Mouse (Mus musculus) CH12.LX (cell line): ENCODE measurements at regions not wholly inside any gene's neighbourhood (a gene's known extent, or its start where the extent isn't known, plus 50 kb on each side); places are given as distances from the start of the nearest gene placed in this dataset.

ENCODE experiments used
- DNase-seq: peaks from one replicate; pipeline ENCODE4 v3.0.0-alpha.2; 2013; ENCODE audit errors: extremely low read depth
- H3K27ac ChIP-seq: 2 replicates; pipeline ENCODE4 v1.5.1; 2012; ENCODE audit warnings: low read depth, mild to moderate bottlenecking, control low read depth, moderate library complexity; ENCODE audit not compliant: insufficient read depth
- H3K27me3 ChIP-seq: replicated peaks from 2 replicates; pipeline ENCODE3; 2012; ENCODE audit warnings: inconsistent platforms
- H3K36me3 ChIP-seq, 2 experiments: replicated peaks in 1 of 2; 2 replicates each; pipeline versions ENCODE3 to v1.6.1; 2012; ENCODE audit warnings: inconsistent platforms in 1 of 2, low read length in 1 of 2, mild to moderate bottlenecking in 1 of 2, mixed read lengths in 1 of 2, moderate library complexity in 1 of 2; ENCODE audit not compliant: control insufficient read depth in 1 of 2, insufficient read depth in 1 of 2
- H3K4me1 ChIP-seq, 2 experiments: 2 replicates each; pipeline ENCODE4 v1.6.1; 2012; ENCODE audit warnings: inconsistent platforms in 1 of 2, moderate library complexity in 1 of 2; ENCODE audit not compliant: insufficient read depth in 2 of 2, control insufficient read depth in 1 of 2
- H3K4me2 ChIP-seq: 2 replicates; pipeline ENCODE4 v1.6.1; 2012; ENCODE audit warnings: low read depth, mild to moderate bottlenecking, control low read depth; ENCODE audit not compliant: poor library complexity, insufficient read depth, severe bottlenecking
- H3K4me3 ChIP-seq, 3 experiments: fragments of 150-350 bp in 1 of 3; sonication (generic) in 1 of 3; replicated peaks in 1 of 3; 2 replicates each; pipeline versions ENCODE3 to v1.5.1; 2011 to 2012; ENCODE audit warnings: low read depth in 2 of 3, low read length in 2 of 3, mild to moderate bottlenecking in 2 of 3, moderate library complexity in 2 of 3, control low read depth in 1 of 3, improper control_type of control experiment in 1 of 3, inconsistent platforms in 1 of 3, mixed read lengths in 1 of 3; ENCODE audit not compliant: poor library complexity in 1 of 3
- H3K79me2 ChIP-seq: replicated peaks from 2 replicates; pipeline ENCODE4 v1.6.1; 2012; ENCODE audit warnings: mild to moderate bottlenecking, moderate library complexity; ENCODE audit not compliant: control insufficient read depth, poor library complexity, insufficient read depth, severe bottlenecking; ENCODE audit errors: extremely low read depth
- H3K9ac ChIP-seq: 2 replicates; pipeline ENCODE4 v1.6.1; 2012; ENCODE audit warnings: low read depth, mild to moderate bottlenecking, control low read depth, moderate library complexity; ENCODE audit not compliant: insufficient read depth
- H3K9me3 ChIP-seq: replicated peaks from 2 replicates; pipeline ENCODE3; 2012; ENCODE audit warnings: low read length, inconsistent platforms, mixed read lengths
- BHLHE40 ChIP-seq: IDR thresholded peaks from 2 replicates; pipeline ENCODE4 v1.6.1; 2011; ENCODE audit warnings: mild to moderate bottlenecking, low read depth, low read length, improper control_type of control experiment
- CHD1 ChIP-seq: IDR thresholded peaks from 2 replicates; pipeline ENCODE4 v1.6.1; 2012; ENCODE audit warnings: low read depth, low read length, improper control_type of control experiment, inconsistent platforms
- CHD2 ChIP-seq: IDR thresholded peaks from 2 replicates; pipeline ENCODE4 v1.6.1; 2011; ENCODE audit warnings: low read length, improper control_type of control experiment
- CTCF ChIP-seq, 2 experiments: IDR thresholded peaks in 1 of 2; conservative IDR thresholded peaks in 1 of 2; 2 replicates each; pipeline ENCODE4 v1.5.1; 2011 to 2012; ENCODE audit warnings: low read depth in 2 of 2, low read length in 2 of 2, improper control_type of control experiment in 1 of 2, inconsistent platforms in 1 of 2, mild to moderate bottlenecking in 1 of 2, moderate library complexity in 1 of 2
- E2F4 ChIP-seq: IDR thresholded peaks from 2 replicates; pipeline ENCODE4 v1.6.1; 2011; ENCODE audit warnings: low read depth, low read length, improper control_type of control experiment; ENCODE audit not compliant: insufficient replicate concordance
- ELF1 ChIP-seq: IDR thresholded peaks from 2 replicates; pipeline ENCODE4 v1.6.1; 2014; ENCODE audit warnings: low read depth, mild to moderate bottlenecking, inconsistent platforms, low read length, improper control_type of control experiment
- EP300 ChIP-seq: IDR thresholded peaks from 2 replicates; pipeline ENCODE4 v1.6.1; 2011; ENCODE audit warnings: low read length, improper control_type of control experiment
- ETS1 ChIP-seq: conservative IDR thresholded peaks from 2 replicates; pipeline ENCODE4 v1.6.1; 2012; ENCODE audit warnings: low read depth, mild to moderate bottlenecking, inconsistent platforms, low read length, improper control_type of control experiment, moderate library complexity
- IRF4 ChIP-seq: IDR thresholded peaks from 2 replicates; pipeline ENCODE4 v1.6.1; 2014; ENCODE audit warnings: low read depth, mild to moderate bottlenecking, inconsistent platforms, low read length, improper control_type of control experiment
- JUND ChIP-seq: conservative IDR thresholded peaks from 2 replicates; pipeline ENCODE4 v1.6.1; 2011; ENCODE audit warnings: low read depth, low read length, improper control_type of control experiment
- KAT2A ChIP-seq: IDR thresholded peaks from 2 replicates; pipeline ENCODE4 v1.6.1; 2012; ENCODE audit warnings: low read length, improper control_type of control experiment, inconsistent platforms; ENCODE audit not compliant: insufficient replicate concordance
- MAFK ChIP-seq: IDR thresholded peaks from 2 replicates; pipeline ENCODE4 v1.6.1; 2011; ENCODE audit warnings: low read length, improper control_type of control experiment; ENCODE audit not compliant: insufficient replicate concordance
- MAX ChIP-seq: IDR thresholded peaks from 2 replicates; pipeline ENCODE4 v1.6.1; 2011; ENCODE audit warnings: low read length, improper control_type of control experiment
- MEF2A ChIP-seq: IDR thresholded peaks from 2 replicates; pipeline ENCODE4 v1.6.1; 2014; ENCODE audit warnings: low read depth, mild to moderate bottlenecking, inconsistent platforms, low read length, improper control_type of control experiment, borderline replicate concordance
- NELFE ChIP-seq: IDR thresholded peaks from 2 replicates; pipeline ENCODE4 v1.6.1; 2011; ENCODE audit warnings: low read depth, low read length, improper control_type of control experiment
- PAX5 ChIP-seq: IDR thresholded peaks from 2 replicates; pipeline ENCODE4 v1.6.1; 2012; ENCODE audit warnings: low read length, inconsistent platforms, mixed read lengths
- POLR2A ChIP-seq: IDR thresholded peaks from 2 replicates; pipeline ENCODE4 v1.6.1; 2011; ENCODE audit warnings: low read depth, mild to moderate bottlenecking, improper control_type of control experiment, low read length
- POLR2AphosphoS2 ChIP-seq: IDR thresholded peaks from 2 replicates; pipeline ENCODE4 v1.6.1; 2011; ENCODE audit warnings: low read depth, low read length, improper control_type of control experiment
- RAD21 ChIP-seq: IDR thresholded peaks from 2 replicates; pipeline ENCODE4 v1.6.1; 2011; ENCODE audit warnings: low read depth, mild to moderate bottlenecking, low read length, improper control_type of control experiment, moderate library complexity
- SMC3 ChIP-seq: IDR thresholded peaks from 2 replicates; pipeline ENCODE4 v1.6.1; 2011; ENCODE audit warnings: low read depth, low read length, improper control_type of control experiment
- TBP ChIP-seq: conservative IDR thresholded peaks from 2 replicates; pipeline ENCODE4 v1.6.1; 2011; ENCODE audit warnings: low read depth, low read length, improper control_type of control experiment
- TCF12 ChIP-seq: IDR thresholded peaks from 2 replicates; pipeline ENCODE4 v1.6.1; 2014; ENCODE audit warnings: low read depth, mild to moderate bottlenecking, inconsistent platforms, low read length, improper control_type of control experiment
- UBTF ChIP-seq: IDR thresholded peaks from 2 replicates; pipeline ENCODE4 v1.6.1; 2012; ENCODE audit warnings: low read depth, mild to moderate bottlenecking, inconsistent platforms, low read length, improper control_type of control experiment, moderate library complexity
- USF1 ChIP-seq: IDR thresholded peaks from 2 replicates; pipeline ENCODE4 v1.6.1; 2014; ENCODE audit warnings: low read depth, mild to moderate bottlenecking, inconsistent platforms, low read length, improper control_type of control experiment
- ZC3H11A ChIP-seq: IDR thresholded peaks from 2 replicates; pipeline ENCODE4 v1.6.1; 2012; ENCODE audit warnings: low read depth, mild to moderate bottlenecking, inconsistent platforms, low read length, improper control_type of control experiment
- ZKSCAN1 ChIP-seq: IDR thresholded peaks from 2 replicates; pipeline ENCODE4 v1.6.1; 2012; ENCODE audit warnings: low read depth, inconsistent platforms, low read length, improper control_type of control experiment, borderline replicate concordance
- ZMIZ1 ChIP-seq: IDR thresholded peaks from 2 replicates; pipeline ENCODE4 v1.6.1; 2012; ENCODE audit warnings: low read depth, mild to moderate bottlenecking, inconsistent platforms, low read length, improper control_type of control experiment
- dilution Hi-C: fragments of 300-500 bp; cut with MboI; formaldehyde crosslinking; loops from 2 replicates; pipeline ENCODE4 v1.14.3; 2020; ENCODE audit warnings: low sequenced_read_pairs; ENCODE audit not compliant: extremely low pct_unique_long_range_greater_than_20kb, extremely low pct_ligation_motif_present
- in situ Hi-C: fragments of 300-500 bp; cut with MboI; formaldehyde crosslinking; loops from 3 replicates; pipeline ENCODE4 v1.14.3; 2019; ENCODE audit warnings: low sequenced_read_pairs, low pct_ligation_motif_present, low pct_unique_long_range_greater_than_20kb, mixed read lengths

- H3K79me2 ChIP-seq, result no peaks in the 10 kb centered on the region
- H3K4me3 ChIP-seq, result no peak overlapping the region
- dilution Hi-C loops (no loop called here), in situ Hi-C loops (no loop called here)
- peaks cover 2 to 3% of the 10 kb centered on the region in 2 experiments for H3K36me3 ChIP-seq
- peaks cover 2 to 18% of the 10 kb centered on the region in 2 experiments; a peak in 3 of 4 replicates for H3K4me1 ChIP-seq
- H3K27me3 ChIP-seq, result no peaks in the 10 kb centered on the region
- DNase-seq, result no peak
- H3K4me2 ChIP-seq, result no peak overlapping the region
- no peak overlapping the region for H3K9ac ChIP-seq
- TF ChIP-seq IRF4, result no peak
- TF ChIP-seq RAD21, result no peak
- no peak for TF ChIP-seq POLR2A
- no peak for TF ChIP-seq KAT2A
- TF ChIP-seq ZC3H11A, result no peak
- no peak for TF ChIP-seq ETS1
- no peak for TF ChIP-seq TCF12
- TF ChIP-seq MEF2A, result no peak
- no peak for TF ChIP-seq USF1
- TF ChIP-seq CTCF (conservative IDR thresholded peaks at IDR 0.05 in 1 of 2, IDR thresholded peaks at IDR 0.05 in 1 of 2; ENCODE audit: low read depth in 2 of 2, low read length in 2 of 2), result no peak
- no peak for TF ChIP-seq CHD2
- TF ChIP-seq TBP, result no peak
- TF ChIP-seq JUND, result no peak
- no peak for TF ChIP-seq UBTF
- TF ChIP-seq BHLHE40, result no peak
- no peak for TF ChIP-seq PAX5
- no peak for TF ChIP-seq MAX
- no peak for TF ChIP-seq ZMIZ1
- no peak overlapping the region for H3K27ac ChIP-seq
- H3K9me3 ChIP-seq, result peaks cover 2% of the 10 kb centered on the region
Observed at GRCm38 (mm10) chr16:31508981-31509380, 86.9 kb downstream of the Bdh1 start.

- Histone ChIP-seq H3K9me3 (peaks cover 2% of the 10 kb centered on the region), H3K27me3 (no peaks in the 10 kb centered on the region), H3K4me2 (no peak overlapping the region)
- no peak for TF ChIP-seq E2F4
- TF ChIP-seq CHD1, result no peak
- TF ChIP-seq POLR2AphosphoS2, result no peak
- TF ChIP-seq CHD2, result no peak
- TF ChIP-seq ZMIZ1, result no peak
- no peak for TF ChIP-seq ZKSCAN1
- TF ChIP-seq MAFK, result no peak
- TF ChIP-seq SMC3, result no peak
- no peak for TF ChIP-seq USF1
- TF ChIP-seq ZC3H11A, result no peak
- TF ChIP-seq RAD21, result no peak
- TF ChIP-seq EP300, result no peak
- TF ChIP-seq NELFE, result no peak
- no peak for TF ChIP-seq IRF4
- no peak for TF ChIP-seq ELF1
- no peak for TF ChIP-seq KAT2A
- TF ChIP-seq, all 38 proteins: peak for 0
- Histone ChIP-seq H3K4me3 (no peak overlapping the region), H3K79me2 (no peaks in the 10 kb centered on the region), H3K9ac (no peak overlapping the region), H3K36me3 (peaks cover 2 to 3% of the 10 kb centered on the region in 2 experiments), H3K27ac (no peak overlapping the region), H3K4me1 (peaks cover 2 to 18% of the 10 kb centered on the region in 2 experiments; a peak in 3 of 4 replicates)
- in situ Hi-C loops (no loop called here), dilution Hi-C loops (no loop called here)
- no peak for DNase-seq
Observed at GRCm38 (mm10) chr16:31510097-31510496, 88.0 kb downstream of the Bdh1 start.
